Mouse (Mus musculus): Measurements from ENCODE around the gene Ssr2.

Gene Ssr2

DNA sequence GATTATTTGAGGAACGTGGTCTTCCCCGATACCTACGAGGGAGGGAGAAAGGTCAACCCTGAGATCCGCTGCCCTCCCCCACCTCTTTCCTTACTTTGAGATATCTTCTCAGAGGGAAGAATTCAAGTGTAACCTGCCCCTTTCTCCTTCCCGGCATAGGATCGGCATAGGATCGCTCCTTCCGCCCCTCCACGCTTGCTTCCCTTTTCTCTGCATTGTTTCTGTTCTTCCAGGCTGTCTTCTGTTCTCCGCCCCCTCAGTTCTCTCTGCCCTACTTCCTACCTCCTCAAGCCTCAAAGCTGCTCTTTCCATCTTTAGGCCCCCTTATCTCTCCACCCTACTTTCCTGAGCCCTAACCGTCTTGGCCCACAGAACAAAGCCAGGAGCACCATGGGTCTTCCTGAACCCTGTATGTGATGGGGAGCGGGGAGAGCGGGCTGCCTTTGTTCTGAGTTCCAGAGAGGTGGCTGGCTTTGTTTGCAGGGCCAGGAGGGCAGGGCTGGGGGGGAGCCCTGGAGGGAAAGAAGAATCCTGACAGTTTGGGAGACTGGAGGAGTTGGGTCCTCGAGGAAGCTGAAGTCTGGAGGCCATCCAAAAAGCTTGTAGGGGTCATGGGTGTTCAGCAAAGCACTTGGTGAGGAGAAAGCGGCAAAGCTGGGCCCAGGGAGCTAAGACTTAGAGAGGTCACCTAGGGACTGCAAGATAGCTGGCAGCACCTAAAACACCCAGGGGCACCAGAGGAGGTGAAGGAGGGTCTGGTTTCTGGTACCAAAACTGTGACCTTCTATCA is 47.9 kb downstream of the Ssr2 start:
- DNase-seq (ENCODE audit: low spot score in 2 of 2) = peak in 1 of 2 experiments; percentile 26

DNA sequence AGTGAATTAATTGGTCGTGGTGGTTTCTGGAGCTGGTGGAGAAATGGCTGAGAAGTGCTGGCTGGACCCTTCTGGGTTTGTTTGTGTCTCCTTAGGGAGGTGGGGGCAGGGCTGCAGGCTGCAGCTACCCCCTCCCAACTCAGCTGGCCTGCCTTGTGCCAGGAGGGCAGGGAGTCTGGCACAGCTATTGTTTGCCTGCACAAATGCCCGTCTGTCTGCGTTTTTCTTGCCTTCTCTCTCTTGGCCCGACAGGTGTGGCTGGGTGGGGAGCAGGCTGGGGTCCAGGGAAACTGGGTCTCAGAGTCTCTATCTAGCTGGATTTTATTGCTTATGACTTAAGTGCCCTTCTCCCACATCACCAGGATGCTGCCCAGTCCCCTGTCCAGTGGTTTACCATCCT is 48.6 kb downstream of the Ssr2 start:
- DNase-seq (ENCODE audit: low spot score in 2 of 2) = no peak

DNA sequence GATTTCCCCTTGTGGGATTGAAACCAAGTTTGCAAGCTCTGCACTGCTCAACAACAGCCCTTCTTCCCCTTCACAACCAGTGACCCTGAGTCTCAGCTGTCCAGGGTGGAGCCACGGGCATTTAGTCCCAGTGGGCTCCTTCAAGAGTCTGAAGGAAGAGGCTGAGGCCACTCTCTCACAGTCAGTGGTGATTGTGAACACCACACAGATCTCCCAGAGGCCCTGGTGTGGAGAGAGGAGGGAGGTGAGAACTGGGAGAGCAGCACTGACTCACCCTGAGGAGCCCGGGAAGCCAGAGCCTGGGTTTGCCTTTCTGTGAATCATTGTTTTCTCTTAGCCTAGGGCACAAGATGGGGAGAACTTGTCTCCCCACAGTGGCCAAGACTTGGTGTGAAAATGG is 49.3 kb downstream of the Ssr2 start:
- peak; percentile 41 to 51 for DNase-seq (ENCODE audit: low spot score in 2 of 2)

DNA sequence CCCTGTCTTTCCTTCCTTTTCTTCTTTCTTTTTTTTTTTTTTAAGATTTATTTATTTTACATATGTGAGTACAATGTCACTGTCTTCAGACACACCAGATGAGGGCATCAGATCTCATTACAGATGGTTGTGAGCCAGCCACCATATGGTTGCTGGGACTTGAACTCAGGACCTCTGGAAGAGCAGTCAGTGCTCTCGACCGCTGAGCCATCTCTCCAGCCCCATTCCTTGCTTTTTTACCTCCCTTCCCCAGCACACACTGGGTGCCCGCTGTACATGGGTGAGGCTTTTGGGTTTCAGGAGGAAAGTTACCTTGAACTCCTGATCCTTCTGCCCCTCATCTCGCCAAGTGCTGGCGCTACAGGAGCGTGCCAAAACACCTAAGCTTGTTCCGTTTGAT is 49.9 kb downstream of the Ssr2 start:
- DNase-seq (ENCODE audit: low spot score in 2 of 2) = no peak

DNA sequence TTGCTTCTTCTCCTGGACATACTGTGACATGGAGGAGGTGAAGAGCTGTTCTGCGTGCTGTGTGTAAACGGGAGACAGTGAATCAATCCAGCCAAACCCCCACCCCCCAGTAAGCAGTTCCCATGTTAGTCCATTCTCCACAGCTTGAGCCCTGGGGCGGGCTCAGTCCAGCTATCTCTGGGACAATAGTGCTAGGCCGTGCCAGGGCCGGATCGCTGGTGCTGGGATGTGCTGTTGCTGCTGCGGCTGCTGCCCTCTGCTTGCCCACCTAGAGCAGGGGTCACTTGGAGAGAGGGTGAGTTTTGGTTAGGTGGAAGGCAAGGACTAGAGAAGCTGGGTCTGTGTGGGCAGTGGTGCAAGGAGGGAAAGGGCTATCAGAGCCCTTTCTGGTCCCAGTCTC is 50.6 kb downstream of the Ssr2 start:
- no peak for DNase-seq (ENCODE audit: low spot score in 2 of 2)

DNA sequence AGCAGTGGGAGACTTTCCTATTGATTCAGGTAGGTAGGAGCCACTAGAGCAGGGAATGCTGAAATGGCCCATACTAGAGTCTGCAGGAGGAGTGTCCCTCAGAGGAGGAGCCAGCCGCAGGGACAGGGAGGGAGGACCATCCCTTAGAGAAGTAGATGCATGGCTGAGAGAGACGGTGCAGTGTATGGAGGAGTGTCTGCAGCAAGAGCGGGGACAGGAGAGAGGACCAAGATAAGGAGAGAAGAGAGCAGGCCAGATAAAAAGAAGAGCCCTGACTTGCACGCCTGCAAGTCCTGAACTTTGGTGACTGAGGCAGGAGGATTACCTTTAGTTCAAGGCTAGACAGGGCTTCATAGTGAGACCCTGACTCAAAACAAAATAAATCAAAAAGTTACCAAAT is 51.4 kb downstream of the Ssr2 start:
- DNase-seq (ENCODE audit: low spot score in 2 of 2) = no peak

DNA sequence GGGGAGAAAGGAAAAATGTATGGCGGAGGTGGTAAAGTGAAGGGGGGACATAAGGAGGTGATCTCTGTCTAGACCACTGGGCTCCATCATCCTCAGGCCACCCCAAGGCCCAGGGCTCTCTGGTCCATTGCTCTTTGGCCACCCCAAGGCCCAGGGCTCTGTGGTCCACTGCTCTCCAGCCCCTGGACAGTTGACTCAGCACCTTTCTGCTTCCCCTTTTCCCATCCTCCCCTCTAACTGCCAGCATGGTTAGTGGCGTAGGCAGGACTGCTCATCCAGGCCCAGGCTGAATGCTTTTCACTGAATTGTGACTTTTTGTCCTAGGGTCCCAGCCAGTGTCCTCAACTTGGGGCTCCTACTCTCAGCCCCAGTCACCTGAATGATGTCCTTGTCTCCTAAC is 51.9 kb downstream of the Ssr2 start:
- DNase-seq (ENCODE audit: low spot score in 2 of 2) = no peak

DNA sequence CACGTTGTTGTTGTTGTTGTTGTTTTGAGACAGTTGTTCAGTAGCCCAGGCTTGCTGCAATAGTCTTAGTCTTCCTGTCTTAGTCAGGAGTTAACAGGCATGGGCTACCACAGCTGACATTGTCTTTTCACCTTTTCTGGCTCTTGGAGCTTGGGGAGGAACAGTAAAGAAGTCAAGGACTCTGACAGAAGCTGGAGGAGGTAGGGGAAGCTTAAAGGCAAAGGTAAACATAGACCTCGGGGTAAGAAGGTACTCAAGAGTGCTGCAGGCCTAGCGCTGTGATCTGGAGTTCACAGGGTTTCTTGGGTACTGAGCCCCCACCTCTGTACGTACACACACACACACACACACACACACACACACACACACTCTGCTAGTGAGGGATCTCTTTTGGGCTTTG is 53.1 kb downstream of the Ssr2 start:
- no peak for DNase-seq (ENCODE audit: low spot score in 2 of 2)

DNA sequence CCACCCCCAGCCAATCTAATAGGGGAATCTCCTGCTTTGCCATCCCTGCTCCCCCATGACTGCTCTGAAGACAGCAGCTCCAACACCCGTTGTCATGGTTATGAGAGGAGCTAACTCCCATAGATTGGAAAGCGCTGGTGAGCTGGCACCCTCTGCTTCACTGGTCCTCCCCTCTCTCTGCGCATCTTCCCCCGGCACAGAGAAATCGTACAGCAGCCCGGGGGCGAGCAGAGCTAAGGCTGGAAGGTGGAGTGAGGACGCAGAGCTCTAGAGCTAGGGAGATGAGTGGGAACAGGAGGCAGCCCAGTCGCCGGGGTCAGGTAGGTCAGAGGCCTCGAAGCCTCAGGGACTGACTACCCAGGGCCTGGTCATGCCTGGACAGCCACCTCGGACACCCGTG is 53.6 kb downstream of the Ssr2 start:
- DNase-seq (ENCODE audit: low spot score in 2 of 2) = no peak

DNA sequence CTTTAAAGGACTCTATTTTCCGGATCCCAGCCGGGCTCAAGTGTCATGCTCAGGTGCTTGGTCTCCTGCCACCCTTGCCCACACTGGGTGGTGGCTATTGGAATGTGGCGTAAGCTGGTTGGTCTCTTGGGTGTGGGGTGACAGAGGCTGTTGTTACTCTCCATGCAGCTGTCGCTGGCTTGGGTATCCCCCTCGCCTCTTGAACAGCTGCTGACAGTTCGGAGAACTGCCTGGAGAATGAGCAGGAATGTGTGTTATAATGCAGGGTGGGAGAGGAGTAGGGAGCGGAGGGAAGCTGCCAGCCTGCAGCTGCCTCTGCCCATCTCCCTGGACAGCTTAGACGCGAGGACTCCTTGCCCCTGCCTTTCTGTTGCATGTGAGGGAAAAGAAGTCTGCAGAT is 54.3 kb downstream of the Ssr2 start:
- no peak for DNase-seq (ENCODE audit: low spot score in 2 of 2)

DNA sequence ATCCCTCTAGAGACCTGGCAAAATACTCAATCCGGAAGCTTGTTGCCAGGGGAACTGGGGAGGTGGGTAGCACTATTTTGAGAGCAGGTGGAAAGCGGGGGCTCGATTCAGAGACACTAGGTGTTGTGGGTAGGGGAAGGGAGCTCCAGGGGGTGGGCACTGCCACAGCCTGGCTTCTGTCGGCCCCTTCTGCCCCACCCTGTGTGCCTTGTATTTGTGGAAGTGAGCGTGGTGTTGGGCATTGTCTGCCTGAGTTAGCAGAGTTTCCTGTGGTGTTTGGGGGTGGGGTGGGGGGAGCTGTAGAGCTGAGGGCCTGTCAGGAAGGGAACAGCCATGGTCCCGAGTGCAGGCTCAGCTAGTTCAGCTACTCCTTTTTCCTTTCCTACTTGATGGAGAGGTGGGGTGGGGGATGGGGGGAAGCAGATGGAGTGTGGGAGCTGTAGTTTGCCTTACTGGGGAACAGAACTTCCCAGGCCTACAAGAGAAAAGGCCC is 55.2 kb downstream of the Ssr2 start:
- no peak for DNase-seq (ENCODE audit: low spot score in 2 of 2)

DNA sequence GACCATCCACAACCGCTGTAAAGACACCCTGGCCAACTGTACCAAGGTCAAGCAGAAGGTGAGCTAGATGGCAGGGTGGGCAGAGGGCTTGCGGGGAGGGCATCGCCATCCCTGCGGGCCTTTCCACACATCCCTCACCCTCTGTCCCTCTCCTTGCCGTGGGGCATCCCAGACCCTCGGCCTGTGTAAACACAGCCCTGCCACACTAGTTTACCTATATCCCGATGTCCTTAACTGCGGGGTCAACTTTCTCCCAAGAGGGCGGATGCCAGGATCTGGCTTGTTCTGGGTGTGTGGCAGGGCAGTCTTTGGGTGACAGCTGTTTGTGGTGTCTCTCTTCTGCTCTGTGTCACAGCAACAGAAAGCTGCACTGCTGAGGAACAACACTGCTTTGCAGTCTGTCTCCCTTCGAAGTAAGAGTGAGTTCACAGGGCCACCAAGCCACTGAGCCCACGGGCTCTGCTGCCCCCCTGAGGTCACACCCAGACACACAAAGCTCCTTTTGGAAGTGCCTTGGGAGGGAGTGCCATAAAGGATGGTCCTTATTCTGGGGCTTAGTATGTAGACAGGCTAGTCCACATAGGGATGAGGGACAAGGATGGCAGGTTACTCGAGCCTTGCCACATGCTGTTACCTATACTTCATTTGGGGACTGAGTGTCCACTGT is 56.4 kb downstream of the Ssr2 start:
- no peak for DNase-seq (ENCODE audit: low spot score in 2 of 2)

DNA sequence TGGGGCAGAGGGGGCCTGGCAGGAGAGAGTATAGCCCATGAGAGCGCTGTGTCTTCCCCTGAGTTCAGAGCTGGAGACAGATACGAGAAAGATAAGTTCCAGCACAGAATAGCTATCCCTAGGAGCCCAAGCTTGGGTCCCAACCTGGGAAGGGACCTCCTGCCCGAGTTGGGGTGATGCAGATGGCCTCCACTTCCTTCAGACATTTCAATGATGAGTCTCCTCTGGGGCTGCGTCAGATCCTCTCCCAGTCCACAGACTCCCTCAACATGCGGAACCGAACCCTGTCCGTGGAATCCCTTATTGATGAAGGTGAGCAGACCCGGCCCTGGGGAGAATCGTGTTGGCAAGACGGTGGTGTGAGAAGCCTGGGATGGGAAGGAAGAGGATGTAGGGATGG is 57.4 kb downstream of the Ssr2 start:
- no peak for DNase-seq (ENCODE audit: low spot score in 2 of 2)

DNA sequence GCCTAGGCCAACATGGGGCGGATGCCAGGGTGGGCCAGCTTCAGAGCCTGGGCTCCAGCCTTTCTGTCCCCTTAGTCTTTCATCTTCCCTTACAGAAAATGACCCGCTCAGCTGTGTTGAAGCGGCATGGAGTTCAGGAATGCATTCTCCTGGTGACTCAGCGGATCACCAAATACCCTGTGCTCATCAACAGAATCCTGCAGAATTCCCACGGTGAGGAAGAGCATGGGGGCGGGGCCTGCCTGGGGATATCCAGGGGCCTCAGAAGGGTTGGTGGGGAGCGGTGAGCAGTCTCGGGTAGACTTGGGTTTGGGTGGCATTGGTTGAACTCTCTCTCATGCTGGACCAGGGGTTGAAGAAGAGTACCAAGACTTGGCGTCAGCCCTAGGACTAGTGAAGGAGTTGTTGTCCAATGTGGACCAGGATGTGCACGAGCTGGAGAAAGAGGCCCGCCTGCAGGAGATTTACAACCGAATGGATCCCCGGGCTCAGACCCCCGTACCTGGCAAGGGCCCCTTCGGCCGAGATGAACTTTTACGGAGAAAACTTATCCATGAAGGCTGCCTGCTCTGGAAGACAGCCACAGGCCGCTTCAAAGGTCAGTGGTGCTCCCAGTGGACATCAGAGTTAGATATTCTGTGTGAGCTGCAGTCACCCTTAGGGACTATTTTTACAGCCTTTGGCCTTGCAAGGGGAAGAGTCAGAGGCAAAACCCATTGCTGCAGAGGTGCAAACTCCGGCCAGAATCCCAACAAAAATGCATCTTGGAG is 60.0 kb downstream of the Ssr2 start:
- DNase-seq (ENCODE audit: low spot score in 2 of 2) = no peak

DNA sequence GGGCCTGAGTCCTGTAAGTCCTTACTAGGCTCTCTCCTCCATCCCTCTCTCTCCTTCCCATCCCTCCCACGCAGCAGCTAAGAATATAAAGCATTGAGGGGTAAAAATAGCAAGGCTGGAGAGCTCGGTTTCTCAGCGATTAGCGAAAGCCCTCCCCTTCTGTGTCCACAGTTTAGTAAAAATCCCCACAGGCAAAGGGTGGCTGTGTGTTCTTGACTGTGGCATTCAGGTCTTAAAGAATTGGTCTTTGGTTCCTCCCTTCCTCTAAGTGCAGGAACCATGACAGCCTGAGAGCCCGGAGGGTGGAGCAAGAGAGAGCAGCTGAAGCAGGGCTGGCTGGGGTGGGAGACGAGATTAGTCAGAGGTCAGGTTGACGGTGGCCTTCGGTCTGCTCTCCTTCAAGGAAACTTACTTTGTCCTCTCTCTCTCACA is 60.9 kb downstream of the Ssr2 start:
- no peak for DNase-seq (ENCODE audit: low spot score in 2 of 2)

DNA sequence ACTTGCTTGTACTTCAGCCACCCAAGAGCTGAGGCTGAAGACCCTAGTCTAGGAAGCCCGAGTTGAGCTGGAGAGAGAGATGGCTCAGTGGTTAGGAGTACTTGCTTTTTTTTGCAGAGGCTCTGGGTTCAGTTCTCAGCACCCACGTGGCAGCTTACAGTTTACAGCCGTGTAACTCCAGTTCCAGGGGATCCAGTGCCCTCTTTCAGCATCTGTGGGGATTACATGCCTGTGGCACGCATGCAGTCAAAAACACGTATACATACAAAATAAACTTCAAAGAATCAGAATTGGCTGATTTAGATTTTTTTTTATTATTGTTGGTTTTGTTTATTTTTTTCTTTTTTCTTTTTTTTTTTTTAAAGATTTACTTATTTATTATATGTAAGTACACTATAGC is 61.5 kb downstream of the Ssr2 start:
- DNase-seq (ENCODE audit: low spot score in 2 of 2) = no peak
